Mouse (Mus musculus): Measurements from ENCODE around the gene Ccl11. TPM values are rescaled to one million over a fixed set of nuclear protein-coding genes. Genes with fewer than 3 reads are reported as not detected.

The Ccl11 gene
- polyA plus RNA-seq, 1 experiment from 2014 or later: 66.6 TPM

DNA sequence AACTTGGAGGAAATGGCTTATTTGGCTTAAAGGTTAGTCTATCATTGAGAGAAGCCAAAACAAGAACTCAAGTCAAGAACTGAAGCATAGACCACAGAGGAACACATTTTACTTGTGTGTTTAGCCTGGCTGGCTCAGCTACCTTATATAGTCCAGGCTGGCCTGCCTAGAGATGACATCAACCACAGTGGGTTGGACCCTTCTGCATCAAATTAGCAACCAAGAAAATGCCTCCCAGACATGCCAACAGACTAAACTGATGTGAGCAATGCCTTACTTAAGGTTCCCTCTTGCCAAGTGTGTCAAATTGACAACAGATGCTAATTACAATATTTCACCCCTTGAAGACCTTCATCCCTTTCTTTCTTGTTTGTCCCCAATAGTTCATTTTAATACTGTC is 52.0 kb downstream of the Ccl11 start:
- Histone ChIP-seq H3K36me3 (ENCODE audit: control insufficient read depth, insufficient read depth) (no peaks in the 10 kb centered on the region), H3K9me3 (ENCODE audit: control insufficient read depth) (no peaks in the 10 kb centered on the region), H3K4me3 (ENCODE audit: low read depth, low read length) (no peak overlapping the region), H3K27me3 (replicated peaks; ENCODE audit: control insufficient read depth, insufficient read depth, low read length) (no peaks in the 10 kb centered on the region), H3K27ac (ENCODE audit: low read depth, low read length) (no peak overlapping the region), H3K4me1 (replicated peaks; ENCODE audit: control insufficient read depth, insufficient read depth, low read length) (no peaks in the 10 kb centered on the region), H3K4me2 (replicated peaks; ENCODE audit: low read depth) (no peak overlapping the region), H3K9ac (ENCODE audit: low read depth, low read length) (no peak overlapping the region)
- no peak for TF ChIP-seq CTCF (IDR thresholded peaks at IDR 0.05; ENCODE audit: low read depth)
- ATAC-seq: no peak

- Histone ChIP-seq H3K4me2 (replicated peaks; ENCODE audit: low read depth) (no peak overlapping the region), H3K27me3 (replicated peaks; ENCODE audit: control insufficient read depth, insufficient read depth, low read length) (no peaks in the 10 kb centered on the region), H3K9me3 (ENCODE audit: control insufficient read depth) (no peaks in the 10 kb centered on the region), H3K27ac (ENCODE audit: low read depth, low read length) (no peak overlapping the region), H3K4me1 (replicated peaks; ENCODE audit: control insufficient read depth, insufficient read depth, low read length) (no peaks in the 10 kb centered on the region), H3K36me3 (ENCODE audit: control insufficient read depth, insufficient read depth) (no peaks in the 10 kb centered on the region), H3K4me3 (ENCODE audit: low read depth, low read length) (no peak overlapping the region), H3K9ac (ENCODE audit: low read depth, low read length) (no peak overlapping the region)
- 69% methylated on average over 6 of the region's 6 CpGs for WGBS
- no peak for ATAC-seq
- TF ChIP-seq CTCF (IDR thresholded peaks at IDR 0.05; ENCODE audit: low read depth): no peak
Observed at GRCm38 (mm10) chr11:82110372-82111248, 53.0 kb downstream of the Ccl11 start.

Other genes with a start within 250 kb of the Ccl11 start
- gene 5530401A14Rik, start 197.2 kb upstream of the Ccl11 start, polyA plus RNA-seq (2015; fragmentation: Nextera tagmentation; extraction: Ambion mirVana): 0.04 and 0.05 TPM in 2 replicates
- gene Asic2, start 89.4 kb upstream of the Ccl11 start, polyA plus RNA-seq (2015; fragmentation: Nextera tagmentation; extraction: Ambion mirVana): 0.44 and 0.55 TPM in 2 replicates
- gene Ccl2, start 22.3 kb upstream of the Ccl11 start, polyA plus RNA-seq (2015; fragmentation: Nextera tagmentation; extraction: Ambion mirVana): 3.4 and 4.4 TPM in 2 replicates
- not detected in 2 replicates for gene Gm17268, start 19.3 kb upstream of the Ccl11 start, polyA plus RNA-seq (2015; fragmentation: Nextera tagmentation; extraction: Ambion mirVana)
- gene Ccl7, start 12.1 kb upstream of the Ccl11 start, polyA plus RNA-seq (2015; fragmentation: Nextera tagmentation; extraction: Ambion mirVana): 2.4 and 2.6 TPM in 2 replicates
- 1.9 TPM in 2 replicates for gene Ccl12, start 44.0 kb downstream of the Ccl11 start, polyA plus RNA-seq (2015; fragmentation: Nextera tagmentation; extraction: Ambion mirVana)
- gene Ccl8, start 57.4 kb downstream of the Ccl11 start, polyA plus RNA-seq (2015; fragmentation: Nextera tagmentation; extraction: Ambion mirVana): not detected in 2 replicates
- gene Ccl1, start 247.9 kb downstream of the Ccl11 start, polyA plus RNA-seq (2015; fragmentation: Nextera tagmentation; extraction: Ambion mirVana): not detected in 2 replicates